Mouse (Mus musculus) lung, postnatal 0 days (tissue): ENCODE measurements around the gene Robo1. TPM values are rescaled to one million over a fixed set of nuclear protein-coding genes. Genes with fewer than 3 reads are reported as not detected.
A peak's percentile ranks its signal among the peaks of the same experiment; 100 is the strongest.

Experiments
- ATAC-seq: fragments of 200-750 bp; cut with Nextera tagmentation; 2 replicates; pipeline ENCODE4 v1.8.0; 2017; ENCODE audit warnings: moderate library complexity
- DNase-seq: peaks from one replicate; pipeline ENCODE4 v3.0.0-alpha.2; 2016; ENCODE audit warnings: low spot score
- H3K27ac ChIP-seq: fragments of 300-500 bp; sonication (generic); 2 replicates; pipeline ENCODE4 v1.5.1; 2014; ENCODE audit warnings: antibody characterized with exemption, mild to moderate bottlenecking, low read length, mixed read lengths
- H3K27me3 ChIP-seq: fragments of 300-500 bp; sonication (generic); replicated peaks from 2 replicates; pipeline ENCODE4 v1.6.1; 2014; ENCODE audit warnings: low read length, mixed read lengths; ENCODE audit not compliant: insufficient read depth
- H3K36me3 ChIP-seq: fragments of 300-500 bp; sonication (generic); 2 replicates; pipeline ENCODE4 v1.6.1; 2014; ENCODE audit warnings: low read length, mixed read lengths; ENCODE audit not compliant: insufficient read depth
- H3K4me1 ChIP-seq: fragments of 300-500 bp; sonication (generic); 2 replicates; pipeline ENCODE4 v1.6.1; 2014; ENCODE audit warnings: antibody characterized with exemption, low read depth, low read length, mixed read lengths; ENCODE audit not compliant: insufficient read depth
- H3K4me2 ChIP-seq: fragments of 300-500 bp; sonication (generic); replicated peaks from 2 replicates; pipeline ENCODE4 v1.6.1; 2014; ENCODE audit warnings: low read depth, mild to moderate bottlenecking, low read length, moderate library complexity, mixed read lengths
- H3K4me3 ChIP-seq: fragments of 300-500 bp; sonication (generic); 2 replicates; pipeline ENCODE4 v1.5.1; 2014; ENCODE audit warnings: low read depth, low read length
- H3K9ac ChIP-seq: fragments of 300-500 bp; sonication (generic); replicated peaks from 2 replicates; pipeline ENCODE4 v1.6.1; 2014; ENCODE audit warnings: low read depth, mild to moderate bottlenecking
- H3K9me3 ChIP-seq: fragments of 300-500 bp; sonication (generic); 2 replicates; pipeline ENCODE4 v1.6.1; 2016; ENCODE audit warnings: low read length, mixed read lengths
- CTCF ChIP-seq: IDR thresholded peaks from 2 replicates; pipeline ENCODE4 v1.5.1; 2016; ENCODE audit warnings: antibody characterized with exemption, mild to moderate bottlenecking
- EP300 ChIP-seq: IDR thresholded peaks from 2 replicates; pipeline ENCODE4 v1.6.1; 2016; ENCODE audit warnings: antibody characterized with exemption, mild to moderate bottlenecking, control low read depth
- WGBS: fragments of 180-500 bp; shearing (Covaris S2); extraction: QIAGEN DNeasy Blood & Tissue Kit; methylation state at CpG from one replicate; pipeline ENCODE4 v1.1.7; 2014; 5-methylcytosine and 5-hydroxymethylcytosine counted together
- polyA plus RNA-seq: library from polyadenylated mRNA; unstranded; fragments of >200 nt; fragmentation: Nextera tagmentation; extraction: Ambion mirVana; gene quantifications from 2 replicates; pipeline ENCODE4 v1.2.1, GENCODE M21; 2015

Gene Robo1
- polyA plus RNA-seq, 1 experiment from 2014 or later: 7.0 TPM

DNA sequence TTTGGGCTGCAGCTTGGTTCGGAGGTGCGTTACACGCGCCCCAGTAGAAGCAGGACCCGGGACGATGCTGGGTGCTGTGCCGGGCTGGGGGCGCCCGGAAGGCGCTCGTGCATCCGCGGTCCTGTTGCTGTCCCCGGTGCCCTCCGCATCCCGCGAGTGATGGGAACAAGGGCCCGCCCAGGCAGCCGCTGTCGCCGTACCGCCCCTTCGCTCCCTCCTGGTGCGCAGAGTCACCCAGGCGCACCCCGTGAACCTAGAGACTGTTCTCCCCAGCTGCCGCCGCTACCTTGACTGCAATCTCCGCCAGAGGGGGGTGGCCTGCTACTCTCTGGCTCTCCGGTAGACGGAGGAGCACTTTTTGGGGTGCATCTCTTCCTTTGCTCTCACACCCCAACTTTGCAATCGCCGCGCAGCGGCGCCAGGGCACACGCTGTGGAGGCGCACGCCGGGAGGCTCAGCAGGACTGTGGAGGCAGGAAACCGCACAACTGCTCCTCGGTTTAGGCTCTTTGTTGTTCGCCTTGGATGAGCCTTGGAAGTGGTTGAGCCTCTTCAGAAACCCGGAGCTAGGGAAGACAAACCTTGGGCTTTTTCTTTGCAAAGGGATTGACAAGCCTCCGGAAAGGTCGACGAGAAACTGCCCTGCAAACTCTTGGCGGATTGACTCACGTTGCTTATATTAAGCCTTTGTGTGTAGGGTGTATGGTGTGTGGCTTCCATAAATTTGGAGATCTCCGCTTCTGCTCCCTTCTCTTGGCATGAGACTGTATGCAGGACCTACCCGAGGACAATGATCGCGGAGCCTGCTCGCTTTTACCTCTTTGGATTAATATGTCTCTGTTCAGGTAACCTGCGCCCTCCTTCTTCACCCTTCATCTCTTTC is 355.5 kb downstream of the Robo1 start:
- TF ChIP-seq EP300 (no peak), CTCF (peak; percentile 43)
- WGBS: under 1% methylated on average over 52 of the region's 55 CpGs
- Histone ChIP-seq H3K4me1 (no peaks in the 10 kb centered on the region), H3K9me3 (no peaks in the 10 kb centered on the region), H3K4me3 (peak overlapping the region; percentile 71), H3K36me3 (no peaks in the 10 kb centered on the region), H3K27me3 (no peaks in the 10 kb centered on the region), H3K9ac (peak overlapping the region; percentile 60), H3K4me2 (peak overlapping the region; percentile 89), H3K27ac (peak overlapping the region; percentile 97)
- DNase-seq (peak; percentile 58), ATAC-seq (peak; percentile 83)

DNA sequence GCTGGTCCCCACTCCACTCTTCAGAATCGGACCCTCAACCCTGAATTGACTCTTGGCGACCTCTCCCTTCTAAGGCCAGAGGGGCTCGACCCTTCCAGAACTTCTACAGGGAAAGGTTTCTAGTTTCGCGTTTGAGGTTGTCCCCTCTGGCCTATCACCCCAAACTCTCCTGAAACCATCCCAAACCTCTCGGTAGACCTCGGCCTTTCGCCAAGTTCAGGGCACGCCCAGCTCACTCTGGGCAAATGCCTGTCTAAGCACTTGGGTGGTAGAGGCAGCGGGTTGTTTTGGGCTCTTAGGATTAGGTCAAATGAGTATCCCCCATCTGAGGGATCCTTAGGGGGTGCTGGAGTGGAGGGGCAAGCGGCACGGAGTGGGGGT is 356.1 kb downstream of the Robo1 start:
- DNase-seq (no peak), ATAC-seq (no peak)
- Histone ChIP-seq H3K9ac (peak overlapping the region; percentile 60), H3K27ac (no peak overlapping the region), H3K4me3 (peak overlapping the region; percentile 71), H3K9me3 (no peaks in the 10 kb centered on the region), H3K4me2 (peak overlapping the region; percentile 89), H3K4me1 (no peaks in the 10 kb centered on the region), H3K36me3 (no peaks in the 10 kb centered on the region), H3K27me3 (no peaks in the 10 kb centered on the region)
- 1% methylated on average over 12 of the region's 12 CpGs for WGBS
- no peak for TF ChIP-seq CTCF

GRCm38 (mm10) chr16:72664806-72665205 is 356.7 kb downstream of the Robo1 start:
- H3K9ac ChIP-seq: no peak overlapping the region
- H3K4me1 ChIP-seq: no peaks in the 10 kb centered on the region
- WGBS: 30% methylated on average over 4 of the region's 4 CpGs
- DNase-seq: no peak
- no peaks in the 10 kb centered on the region for H3K36me3 ChIP-seq
- TF ChIP-seq CTCF: no peak
- TF ChIP-seq EP300: no peak
- no peak overlapping the region for H3K27ac ChIP-seq
- peak overlapping the region; percentile 71 for H3K4me3 ChIP-seq
- ATAC-seq: no peak
- no peaks in the 10 kb centered on the region for H3K27me3 ChIP-seq
- no peaks in the 10 kb centered on the region for H3K9me3 ChIP-seq
- H3K4me2 ChIP-seq: peak overlapping the region; percentile 89

GRCm38 (mm10) chr16:72665454-72665853 is 357.3 kb downstream of the Robo1 start:
- Histone ChIP-seq H3K27ac (no peak overlapping the region), H3K9ac (no peak overlapping the region), H3K27me3 (no peaks in the 10 kb centered on the region), H3K4me2 (peak overlapping the region; percentile 89), H3K4me3 (0 out of 2 replicates have a peak overlapping the region, but pooled peaks have one; percentile 14), H3K9me3 (no peaks in the 10 kb centered on the region), H3K36me3 (no peaks in the 10 kb centered on the region), H3K4me1 (no peaks in the 10 kb centered on the region)
- WGBS: 55% methylated on average over 5 of the region's 5 CpGs
- no peak for ATAC-seq
- no peak for DNase-seq
- TF ChIP-seq EP300 (no peak), CTCF (no peak)

- Histone ChIP-seq H3K27ac (no peak overlapping the region), H3K4me3 (no peak overlapping the region), H3K27me3 (no peaks in the 10 kb centered on the region), H3K9me3 (no peaks in the 10 kb centered on the region), H3K4me2 (no peak overlapping the region), H3K4me1 (no peaks in the 10 kb centered on the region), H3K9ac (no peak overlapping the region), H3K36me3 (no peaks in the 10 kb centered on the region)
- no peak for ATAC-seq
- TF ChIP-seq CTCF (no peak), EP300 (no peak)
- DNase-seq: no peak
- WGBS: 53% methylated on average over 6 of the region's 6 CpGs
Observed at GRCm38 (mm10) chr16:72670240-72671038, 362.3 kb downstream of the Robo1 start.

- no peak overlapping the region for H3K27ac ChIP-seq
- DNase-seq (no peak), ATAC-seq (no peak)
- no peak overlapping the region for H3K4me3 ChIP-seq
- WGBS: 70% methylated on average over 5 of the region's 5 CpGs
- no peak overlapping the region for H3K4me2 ChIP-seq
- H3K9me3 ChIP-seq: no peaks in the 10 kb centered on the region
- H3K4me1 ChIP-seq: no peaks in the 10 kb centered on the region
- TF ChIP-seq CTCF: no peak
- H3K36me3 ChIP-seq: no peaks in the 10 kb centered on the region
- no peak overlapping the region for H3K9ac ChIP-seq
- no peaks in the 10 kb centered on the region for H3K27me3 ChIP-seq
Observed at GRCm38 (mm10) chr16:72677234-72677633, 369.1 kb downstream of the Robo1 start.
